8 mouse cellular contexts compared by ENCODE assay signal in genomic region chr9:102714893-102715505, GRCm38 (mm10). TPM values are rescaled to one million over a fixed set of nuclear protein-coding genes. Genes with fewer than 3 reads are reported as not detected.
A peak's percentile ranks its signal among the peaks of the same experiment; 100 is the strongest.
DNase-seq lines count a peak whose midpoint lies in the region; ATAC-seq and TF ChIP-seq lines count a peak whose summit lies in the region.

No protein-coding gene starts in this region.

- CTCF ChIA-PET in Patski (lab: Charles Lee) = interaction anchor here (0.9 to 2.6 kb wide), 11 partner anchors 8 to 160 kb away, joined by 3 to 28 read pairs (median 4); no protein-coding TSS in a partner anchor

- WGBS in cerebellum, adult 2 months = 15% methylated on average over 7 of the region's 7 CpGs
- WGBS in heart, embryonic 14.5 days = 6% methylated on average over 7 of the region's 7 CpGs
- WGBS in lung, adult 2 months = 10% methylated on average over 7 of the region's 7 CpGs

- peak overlapping the region; percentile 23; the same call in 1 of the 2 replicates for H3K9ac ChIP-seq in heart, embryonic 14.5 days (ENCODE audit: low read length)

- ATAC-seq in Patski = peak; percentile 9
- no peak for ATAC-seq in heart, embryonic 14.5 days (ENCODE audit: insufficient number of reproducible peaks, insufficient read depth, low FRiP score, low read depth)

- H3K27ac ChIP-seq in cerebellum, adult 2 months (ENCODE audit: insufficient read depth, low read length) = no peak overlapping the region
- peak overlapping the region in 1 of 2 experiments; percentile 18; a peak in 2 of 4 replicates for H3K27ac ChIP-seq in heart, embryonic 14.5 days (replicated peaks in 1 of 2; ENCODE audit: control insufficient read depth in 1 of 2, insufficient read depth in 1 of 2, low read depth in 2 of 2, low read length in 2 of 2)

- H3K4me2 ChIP-seq in heart, embryonic 14.5 days (ENCODE audit: low read length) = 0 out of 2 replicates have a peak overlapping the region, but pooled peaks have one; percentile 7

- POLR2A ChIA-PET in Patski (lab: Charles Lee) = interaction anchor here (1.4 to 25.8 kb wide), 7 partner anchors 9 to 78 kb away, joined by 3 to 312 read pairs (median 7); no protein-coding TSS in a partner anchor

- no peaks in the 10 kb centered on the region for H3K27me3 ChIP-seq in cerebellum, adult 2 months (ENCODE audit: control insufficient read depth, insufficient read depth, low read length)
- H3K27me3 ChIP-seq in Patski = no peaks in the 10 kb centered on the region
- H3K27me3 ChIP-seq in heart, embryonic 14.5 days (ENCODE audit: control insufficient read depth, insufficient read depth, low read length) = no peaks in the 10 kb centered on the region

- TF ChIP-seq POLR2A in cerebellum, adult 2 months (IDR thresholded peaks at IDR 0.05; ENCODE audit: borderline replicate concordance, insufficient read depth, low read length) = no peak
- no peak for TF ChIP-seq POLR2A in lung, adult 2 months (IDR thresholded peaks at IDR 0.05; ENCODE audit: borderline replicate concordance, extremely low read depth, low read depth, low read length)

- H3K9me3 ChIP-seq in heart, embryonic 14.5 days (ENCODE audit: control insufficient read depth, low read length) = no peaks in the 10 kb centered on the region

- H3K4me3 ChIP-seq in cerebellum, adult 2 months (replicated peaks; ENCODE audit: insufficient read depth, low read depth, low read length) = no peak overlapping the region
- H3K4me3 ChIP-seq in heart, embryonic 14.5 days (ENCODE audit: control insufficient read depth in 1 of 2, insufficient read depth in 1 of 2, low read depth in 1 of 2, low read length in 2 of 2) = no peak overlapping the region
- no peak overlapping the region for H3K4me3 ChIP-seq in lung, adult 2 months (replicated peaks; ENCODE audit: extremely low read depth, low read depth, low read length)

- peak; percentile 44 to 58 for DNase-seq in cerebellum, adult 2 months
- no peak for DNase-seq in cerebellum, postnatal 36 days
- no peak for DNase-seq in Patski (ENCODE audit: low read depth, low spot score)
- peak; percentile 72 for DNase-seq in lung, adult 2 months
- DNase-seq in testis, postnatal 14 days (ENCODE audit: low spot score) = no peak
- DNase-seq in left cerebral cortex, adult 9 months (ENCODE audit: low spot score in 2 of 2) = no peak
- no peak for DNase-seq in MN1 (ENCODE audit: low spot score)

- TF ChIP-seq CTCF in cerebellum, adult 2 months (IDR thresholded peaks at IDR 0.05; ENCODE audit: borderline replicate concordance, insufficient read depth, low read depth, low read length) = no peak
- TF ChIP-seq CTCF in Patski (IDR thresholded peaks at IDR 0.05) = no peak
- TF ChIP-seq CTCF in lung, adult 2 months (IDR thresholded peaks at IDR 0.05; ENCODE audit: insufficient read depth, low read length) = no peak

- peaks cover 2% of the 10 kb centered on the region for H3K36me3 ChIP-seq in heart, embryonic 14.5 days (ENCODE audit: control insufficient read depth, insufficient read depth, low read length)

- H3K4me1 ChIP-seq in cerebellum, adult 2 months (ENCODE audit: control insufficient read depth, insufficient read depth, low read length) = peaks cover 13% of the 10 kb centered on the region
- H3K4me1 ChIP-seq in heart, embryonic 14.5 days (ENCODE audit: control insufficient read depth in 2 of 2, insufficient read depth in 2 of 2, low read length in 2 of 2) = peaks cover 23 to 35% of the 10 kb centered on the region in 2 experiments
- H3K4me1 ChIP-seq in lung, adult 2 months (ENCODE audit: control insufficient read depth, insufficient read depth, low read length) = peaks cover 15% of the 10 kb centered on the region

- in situ Hi-C loops in Patski (cut with MboI; ENCODE audit: low pct_unique_long_range_greater_than_20kb) = no loop called here

RNA-seq across cellular contexts. Expression of gene Amotl2, which starts 1.5 kb away (rescaled TPM):
- 23.1 and 24.4 TPM in 2 replicates for polyA plus RNA-seq in cerebellum, adult 2 months (2012; rRNA removed)
- polyA plus RNA-seq in Patski (2021) = 306 TPM
- 33.5 and 36.3 TPM in 2 replicates for polyA plus RNA-seq in heart, embryonic 14.5 days (2014; fragmentation: Nextera tagmentation; extraction: Ambion mirVana)
- 82.6 and 101 TPM in 2 replicates for polyA plus RNA-seq in lung, adult 2 months (2012; rRNA removed)

Comparison
In these comparisons a context has a peak if more than half of its experiments do, and no peak if none do; other contexts are left out.
1. DNase-seq: peak in cerebellum, adult 2 months (2 of 2) and lung, adult 2 months (single experiment); none in cerebellum, postnatal 36 days (0 of 2), Patski (single experiment), testis, postnatal 14 days (single experiment), left cerebral cortex, adult 9 months (0 of 2) and MN1 (single experiment).